Mouse (Mus musculus): ENCODE results near the gene Olfr571. TPM values are rescaled to one million over a fixed set of nuclear protein-coding genes. Genes with fewer than 3 reads are reported as not detected.

Gene Olfr571
- polyA plus RNA-seq, 1 experiment = not detected

DNA sequence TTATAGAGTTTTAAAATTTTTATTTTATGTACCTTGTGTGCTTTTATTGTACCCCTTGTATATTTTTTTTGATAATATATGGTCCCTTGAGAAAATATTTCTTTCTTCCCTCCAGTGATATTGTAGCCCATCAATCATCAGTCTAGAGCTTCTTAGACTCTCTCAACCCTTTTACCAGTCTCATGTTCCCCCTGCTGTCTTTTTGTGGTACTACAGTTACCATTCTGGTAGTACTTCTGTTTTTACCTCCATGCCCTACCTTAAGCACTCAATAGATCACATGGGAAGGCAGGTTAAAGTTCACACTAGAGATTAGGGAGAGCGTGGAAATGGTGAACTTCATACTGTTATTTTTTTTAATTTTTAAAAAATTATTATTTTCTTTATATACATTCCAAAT lies 2.3 kb upstream of the Olfr571 start:
- H3K9me3 ChIP-seq = no peaks in the 10 kb centered on the region
- no peak for TF ChIP-seq FLI1 (IDR thresholded peaks at IDR 0.05; ENCODE audit: low read length)
- TF ChIP-seq GATA1 (IDR thresholded peaks at IDR 0.05; ENCODE audit: borderline replicate concordance, low read length) = no peak
- H3K4me3 ChIP-seq (replicated peaks) = no peak overlapping the region
- no peaks in the 10 kb centered on the region for H3K4me1 ChIP-seq
- H3K36me3 ChIP-seq (replicated peaks; ENCODE audit: low read length) = no peaks in the 10 kb centered on the region
- no peaks in the 10 kb centered on the region for H3K27me3 ChIP-seq (replicated peaks)

DNA sequence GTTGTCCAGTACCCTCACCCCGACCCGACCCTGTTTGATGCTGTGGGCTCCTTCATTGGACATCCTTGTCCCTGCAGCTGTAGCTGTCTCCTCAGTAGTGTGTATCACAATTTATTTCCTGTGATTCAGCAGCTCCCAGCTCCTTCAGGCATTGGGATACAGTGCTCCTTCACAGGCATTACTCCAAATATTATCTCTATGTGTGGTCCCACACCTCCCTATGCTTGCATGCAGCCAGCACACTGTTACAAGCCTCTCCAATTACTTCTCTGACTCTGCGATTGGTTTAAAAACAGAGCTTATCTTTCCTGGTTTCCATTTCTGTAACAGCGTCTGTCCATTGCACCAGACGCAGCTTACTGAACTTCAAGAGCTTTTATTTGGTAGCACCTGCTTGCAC lies 931 bp downstream of the Olfr571 start:
- no peaks in the 10 kb centered on the region for H3K4me1 ChIP-seq
- no peak overlapping the region for H3K4me3 ChIP-seq (replicated peaks)
- H3K36me3 ChIP-seq (replicated peaks; ENCODE audit: low read length) = no peaks in the 10 kb centered on the region
- TF ChIP-seq FLI1 (IDR thresholded peaks at IDR 0.05; ENCODE audit: low read length) (no peak), GATA1 (IDR thresholded peaks at IDR 0.05; ENCODE audit: borderline replicate concordance, low read length) (no peak)
- H3K9me3 ChIP-seq = no peaks in the 10 kb centered on the region
- H3K27me3 ChIP-seq (replicated peaks) = no peaks in the 10 kb centered on the region

DNA sequence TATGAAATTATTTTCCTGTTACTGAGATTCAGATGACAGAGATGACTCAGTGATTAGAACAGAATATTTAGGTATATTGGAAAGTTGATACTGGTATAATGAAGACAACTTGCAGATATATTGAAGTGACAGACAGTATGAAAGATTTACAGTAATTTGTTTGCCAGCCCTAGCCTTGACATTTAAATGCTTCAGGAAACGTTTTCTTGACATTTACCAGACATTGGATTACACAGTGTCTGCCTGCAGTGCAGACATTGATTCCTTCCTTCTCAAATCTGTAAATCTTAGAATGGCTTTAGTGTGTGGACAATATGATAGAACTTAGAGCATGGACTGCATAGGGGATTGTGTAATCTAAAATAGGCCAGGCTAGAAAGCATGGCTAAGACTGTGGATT lies 2.1 kb downstream of the Olfr571 start:
- no peak for TF ChIP-seq FLI1 (IDR thresholded peaks at IDR 0.05; ENCODE audit: low read length)
- TF ChIP-seq GATA1 (IDR thresholded peaks at IDR 0.05; ENCODE audit: borderline replicate concordance, low read length) = no peak

DNA sequence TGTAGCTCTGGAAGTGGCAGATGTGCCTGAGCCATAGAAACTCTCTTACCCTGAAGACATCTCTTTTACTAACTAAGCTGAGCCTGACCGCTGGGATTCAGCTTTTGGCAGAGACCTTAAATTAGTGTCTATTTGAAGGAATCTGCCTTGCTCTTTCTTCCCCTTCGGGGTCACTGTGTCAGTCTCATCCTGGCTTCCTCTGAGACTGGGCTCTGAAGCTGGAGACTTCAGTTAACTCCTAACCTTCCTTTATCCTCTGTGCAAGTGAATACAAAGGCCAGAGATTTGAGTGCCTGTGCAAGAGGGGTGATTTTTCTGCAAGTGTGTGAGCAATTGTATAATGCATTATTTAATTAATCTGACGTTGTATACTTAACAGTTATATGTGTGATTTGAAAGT lies 26.6 kb downstream of the Olfr571 start, which contains the start of gene Olfr569:
TSS of gene Olfr569 (minus strand) at position 101 of the 400 bp plus-strand sequence.
- TF ChIP-seq FLI1 (IDR thresholded peaks at IDR 0.05; ENCODE audit: low read length) (no peak), GATA1 (IDR thresholded peaks at IDR 0.05; ENCODE audit: borderline replicate concordance, low read length) (no peak)
- H3K27me3 ChIP-seq (replicated peaks) = no peaks in the 10 kb centered on the region
- H3K36me3 ChIP-seq (replicated peaks; ENCODE audit: low read length) = no peaks in the 10 kb centered on the region
- H3K4me1 ChIP-seq = no peaks in the 10 kb centered on the region
- no peaks in the 10 kb centered on the region for H3K9me3 ChIP-seq
- no peak within 1 kb of the TSS for H3K4me3 ChIP-seq (replicated peaks)

More for the DNA sequence above, 2.1 kb downstream of the Olfr571 start:
- H3K9me3 ChIP-seq = no peaks in the 10 kb centered on the region
- no peaks in the 10 kb centered on the region for H3K36me3 ChIP-seq (replicated peaks; ENCODE audit: low read length)
- no peaks in the 10 kb centered on the region for H3K27me3 ChIP-seq (replicated peaks)
- no peaks in the 10 kb centered on the region for H3K4me1 ChIP-seq
- no peak overlapping the region for H3K4me3 ChIP-seq (replicated peaks)

DNA sequence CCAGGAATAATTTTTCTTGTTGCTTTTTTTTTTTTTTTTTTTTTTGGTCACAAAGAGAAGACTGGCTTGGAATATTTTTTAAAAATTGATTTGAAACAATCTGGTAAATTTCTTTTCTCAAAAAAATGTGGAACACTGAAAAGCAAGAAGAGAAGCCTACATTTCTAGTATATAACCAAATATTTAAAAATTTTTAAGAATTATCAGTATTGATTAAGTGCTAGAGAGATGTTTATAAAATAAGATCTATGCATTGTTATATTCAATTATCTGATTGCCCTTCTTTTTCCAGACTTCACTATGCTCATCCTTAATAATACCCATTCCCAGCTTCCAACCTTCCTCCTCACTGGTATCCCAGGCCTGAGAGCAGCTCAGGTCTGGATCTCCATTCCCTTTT lies 40.5 kb downstream of the Olfr571 start, which contains the start of gene Olfr568:
TSS of gene Olfr568 (plus strand) at position 301 of the 400 bp plus-strand sequence.
- Histone ChIP-seq H3K4me3 (replicated peaks) (no peak within 1 kb of the TSS), H3K4me1 (no peaks in the 10 kb centered on the region), H3K36me3 (replicated peaks; ENCODE audit: low read length) (no peaks in the 10 kb centered on the region), H3K9me3 (peaks cover 6% of the 10 kb centered on the region), H3K27me3 (replicated peaks) (no peaks in the 10 kb centered on the region)
- TF ChIP-seq GATA1 (IDR thresholded peaks at IDR 0.05; ENCODE audit: borderline replicate concordance, low read length) (no peak), FLI1 (IDR thresholded peaks at IDR 0.05; ENCODE audit: low read length) (no peak)

DNA sequence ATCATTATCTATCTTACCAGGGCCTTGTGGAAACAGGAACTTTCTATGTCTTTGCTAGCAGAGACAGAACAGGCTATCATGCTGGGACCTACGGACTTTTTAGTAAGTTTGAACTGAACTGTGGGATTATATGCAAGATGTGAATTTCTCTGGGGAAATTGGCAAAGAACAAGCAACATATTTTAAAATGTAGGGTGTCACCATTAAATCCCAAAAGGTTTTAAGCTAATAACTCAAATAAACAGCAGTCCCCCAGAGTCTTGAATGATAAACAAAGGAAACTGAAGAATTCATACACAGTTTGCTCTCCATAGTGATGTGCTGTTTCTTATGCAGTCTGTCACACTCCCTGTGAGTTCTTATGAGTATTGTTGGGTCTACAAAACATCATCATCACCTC lies 58.7 kb downstream of the Olfr571 start, which contains the start of gene Olfr566:
TSS of gene Olfr566 (minus strand) at position 101 of the 400 bp plus-strand sequence.
- Histone ChIP-seq H3K9me3 (no peaks in the 10 kb centered on the region), H3K4me1 (no peaks in the 10 kb centered on the region), H3K4me3 (replicated peaks) (no peak within 1 kb of the TSS), H3K27me3 (replicated peaks) (no peaks in the 10 kb centered on the region), H3K36me3 (replicated peaks; ENCODE audit: low read length) (no peaks in the 10 kb centered on the region)
- TF ChIP-seq GATA1 (IDR thresholded peaks at IDR 0.05; ENCODE audit: borderline replicate concordance, low read length) (no peak), FLI1 (IDR thresholded peaks at IDR 0.05; ENCODE audit: low read length) (no peak)

DNA sequence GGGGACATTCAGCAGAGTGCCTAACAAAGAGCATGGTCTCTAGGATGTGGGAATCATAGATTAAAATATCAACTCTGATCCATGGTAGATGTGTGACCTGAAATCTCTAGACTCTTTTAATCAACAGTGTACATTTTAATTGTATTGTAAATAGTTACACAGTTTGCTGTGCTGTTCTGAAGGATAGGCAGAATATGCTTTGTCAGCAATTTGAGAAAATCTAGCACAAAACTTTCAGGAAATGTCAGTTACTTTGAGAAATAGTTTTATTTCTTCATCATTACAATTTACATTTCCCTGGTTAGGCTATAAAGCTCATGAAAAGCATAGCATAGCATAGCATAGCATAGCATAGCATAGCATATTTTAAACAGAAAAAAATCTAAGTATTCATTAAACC lies 61.5 kb downstream of the Olfr571 start:
- no peak overlapping the region for H3K4me3 ChIP-seq (replicated peaks)
- no peak for TF ChIP-seq GATA1 (IDR thresholded peaks at IDR 0.05; ENCODE audit: borderline replicate concordance, low read length)
- no peak for TF ChIP-seq FLI1 (IDR thresholded peaks at IDR 0.05; ENCODE audit: low read length)
- H3K4me1 ChIP-seq = no peaks in the 10 kb centered on the region
- no peaks in the 10 kb centered on the region for H3K36me3 ChIP-seq (replicated peaks; ENCODE audit: low read length)
- no peaks in the 10 kb centered on the region for H3K27me3 ChIP-seq (replicated peaks)
- H3K9me3 ChIP-seq = no peaks in the 10 kb centered on the region

Other genes starting within 250 kb of the Olfr571 start
- gene Trim68, start 230.2 kb downstream of the Olfr571 start, polyA plus RNA-seq (2012; ENCODE audit: insufficient read depth, low replicate concordance) = 0.73 and 1.0 TPM in 2 replicates
- not detected in 2 replicates for gene Olfr557, start 221.6 kb downstream of the Olfr571 start, polyA plus RNA-seq (2012; ENCODE audit: insufficient read depth, low replicate concordance)
- not detected in 2 replicates for gene Olfr558, start 215.3 kb downstream of the Olfr571 start, polyA plus RNA-seq (2012; ENCODE audit: insufficient read depth, low replicate concordance)
- not detected in 2 replicates for gene Olfr33, start 198.5 kb downstream of the Olfr571 start, polyA plus RNA-seq (2012; ENCODE audit: insufficient read depth, low replicate concordance)
- gene Olfr559, start 190.0 kb downstream of the Olfr571 start, polyA plus RNA-seq (2012; ENCODE audit: insufficient read depth, low replicate concordance) = not detected in 2 replicates
- gene Olfr560, start 158.2 kb downstream of the Olfr571 start, polyA plus RNA-seq (2012; ENCODE audit: insufficient read depth, low replicate concordance) = 0.17 TPM in 1 of 2 replicates, not detected in the other
- not detected in 2 replicates for gene Olfr78, start 158.1 kb downstream of the Olfr571 start, polyA plus RNA-seq (2012; ENCODE audit: insufficient read depth, low replicate concordance)
- gene Olfr561, start 146.3 kb downstream of the Olfr571 start, polyA plus RNA-seq (2012; ENCODE audit: insufficient read depth, low replicate concordance) = not detected in 2 replicates
- gene Olfr564, start 114.1 kb downstream of the Olfr571 start, polyA plus RNA-seq (2012; ENCODE audit: insufficient read depth, low replicate concordance) = not detected in 2 replicates
- gene Olfr566, start 58.8 kb downstream of the Olfr571 start, polyA plus RNA-seq (2012; ENCODE audit: insufficient read depth, low replicate concordance) = not detected in 2 replicates
- gene Olfr568, start 40.4 kb downstream of the Olfr571 start, polyA plus RNA-seq (2012; ENCODE audit: insufficient read depth, low replicate concordance) = not detected in 2 replicates
- not detected in 2 replicates for gene Olfr569, start 26.7 kb downstream of the Olfr571 start, polyA plus RNA-seq (2012; ENCODE audit: insufficient read depth, low replicate concordance)
- gene Olfr570, start 23.0 kb downstream of the Olfr571 start, polyA plus RNA-seq (2012; ENCODE audit: insufficient read depth, low replicate concordance) = not detected in 2 replicates
- gene Olfr572, start 6.9 kb upstream of the Olfr571 start, polyA plus RNA-seq (2012; ENCODE audit: insufficient read depth, low replicate concordance) = not detected in 2 replicates
- gene Olfr573-ps1, start 25.0 kb upstream of the Olfr571 start, polyA plus RNA-seq (2012; ENCODE audit: insufficient read depth, low replicate concordance) = not detected in 2 replicates
- gene Olfr574, start 30.9 kb upstream of the Olfr571 start, polyA plus RNA-seq (2012; ENCODE audit: insufficient read depth, low replicate concordance) = not detected in 2 replicates
- gene Olfr575, start 41.2 kb upstream of the Olfr571 start, polyA plus RNA-seq (2012; ENCODE audit: insufficient read depth, low replicate concordance) = not detected in 2 replicates
- gene Olfr576, start 45.1 kb upstream of the Olfr571 start, polyA plus RNA-seq (2012; ENCODE audit: insufficient read depth, low replicate concordance) = not detected in 2 replicates
- not detected in 2 replicates for gene Olfr577, start 58.4 kb upstream of the Olfr571 start, polyA plus RNA-seq (2012; ENCODE audit: insufficient read depth, low replicate concordance)
- gene Olfr578, start 71.8 kb upstream of the Olfr571 start, polyA plus RNA-seq (2012; ENCODE audit: insufficient read depth, low replicate concordance) = not detected in 2 replicates
- not detected in 2 replicates for gene Olfr582, start 120.5 kb upstream of the Olfr571 start, polyA plus RNA-seq (2012; ENCODE audit: insufficient read depth, low replicate concordance)
- not detected in 2 replicates for gene Olfr583, start 133.8 kb upstream of the Olfr571 start, polyA plus RNA-seq (2012; ENCODE audit: insufficient read depth, low replicate concordance)
- gene Olfr584, start 164.3 kb upstream of the Olfr571 start, polyA plus RNA-seq (2012; ENCODE audit: insufficient read depth, low replicate concordance) = not detected in 2 replicates
- gene Olfr585, start 180.2 kb upstream of the Olfr571 start, polyA plus RNA-seq (2012; ENCODE audit: insufficient read depth, low replicate concordance) = not detected in 2 replicates
- gene Olfr586, start 208.1 kb upstream of the Olfr571 start, polyA plus RNA-seq (2012; ENCODE audit: insufficient read depth, low replicate concordance) = not detected in 2 replicates
- gene Olfr588-ps1, start 223.3 kb upstream of the Olfr571 start, polyA plus RNA-seq (2012; ENCODE audit: insufficient read depth, low replicate concordance) = not detected in 2 replicates
- not detected in 2 replicates for gene Olfr589, start 238.8 kb upstream of the Olfr571 start, polyA plus RNA-seq (2012; ENCODE audit: insufficient read depth, low replicate concordance)

Measured in megakaryocyte, embryonic 14.5 days (primary cell).